Mouse (Mus musculus) C2C12 (cell line): ENCODE measurements around the gene Wapl. TPM values are rescaled to one million over a fixed set of nuclear protein-coding genes. Genes with fewer than 3 reads are reported as not detected.

Experiments
- H3K27me3 ChIP-seq: one replicate; pipeline ENCODE4 v1.6.1; 2011; ENCODE audit not compliant: control insufficient read depth, insufficient read depth, insufficient read length
- H3K36me3 ChIP-seq: one replicate; pipeline ENCODE4 v1.6.1; 2011; ENCODE audit not compliant: control insufficient read depth, insufficient read depth
- H3K4me3 ChIP-seq: one replicate; pipeline ENCODE4 v1.5.1; 2011; ENCODE audit warnings: mild to moderate bottlenecking, control low read depth; ENCODE audit not compliant: poor library complexity, insufficient read depth, severe bottlenecking
- H3K79me2 ChIP-seq: one replicate; pipeline ENCODE4 v1.6.1; 2011; ENCODE audit not compliant: control insufficient read depth, insufficient read depth
- H3K79me3 ChIP-seq: one replicate; pipeline ENCODE4 v1.6.1; 2011; ENCODE audit warnings: low read depth, control low read depth
- H3ac ChIP-seq: one replicate; pipeline ENCODE3; 2011; ENCODE audit warnings: low read depth; ENCODE audit not compliant: control insufficient read depth, insufficient read length
- CEBPB ChIP-seq: IDR thresholded peaks from one replicate; pipeline ENCODE4 v1.6.1; 2011; ENCODE audit warnings: low read depth, mild to moderate bottlenecking, control low read depth, moderate library complexity
- CTCF ChIP-seq: IDR thresholded peaks from one replicate; pipeline ENCODE4 v1.5.1; 2011; ENCODE audit not compliant: control insufficient read depth, insufficient read depth, insufficient read length
- FOSL1 ChIP-seq: IDR thresholded peaks from one replicate; pipeline ENCODE4 v1.8.0; 2011; ENCODE audit warnings: mild to moderate bottlenecking, low read length; ENCODE audit not compliant: poor library complexity, insufficient read depth, severe bottlenecking
- MAX ChIP-seq: IDR thresholded peaks from one replicate; pipeline ENCODE4 v1.6.1; 2011; ENCODE audit warnings: mild to moderate bottlenecking, control low read depth
- MYOD1 ChIP-seq: IDR thresholded peaks from one replicate; pipeline ENCODE4 v1.6.1; 2011; ENCODE audit warnings: low read depth; ENCODE audit not compliant: control insufficient read depth, insufficient read length
- MYOG ChIP-seq: IDR thresholded peaks from one replicate; pipeline ENCODE4 v1.6.1; 2011; ENCODE audit not compliant: control insufficient read depth, insufficient read length; ENCODE audit errors: extremely low read depth
- USF1 ChIP-seq: IDR thresholded peaks from one replicate; pipeline ENCODE4 v1.6.1; 2011; ENCODE audit warnings: low read depth, mild to moderate bottlenecking, control low read depth, moderate library complexity
- polyA plus RNA-seq: library from polyadenylated mRNA; unstranded; fragments of >200 nt; fragmentation: generic; extraction: Trizol; gene quantifications from one replicate; pipeline ENCODE4 v1.2.1, GENCODE M21; 2012; ENCODE audit warnings: missing spikeins

The Wapl gene
- polyA plus RNA-seq, 1 experiment: 9.7 TPM

- Histone ChIP-seq H3K36me3 (no peaks in the 10 kb centered on the region), H3ac (no peak overlapping the region), H3K4me3 (no peak overlapping the region), H3K79me2 (no peaks in the 10 kb centered on the region), H3K79me3 (no peaks in the 10 kb centered on the region), H3K27me3 (no peaks in the 10 kb centered on the region)
- TF ChIP-seq MYOG (no peak), CTCF (no peak), MAX (no peak), MYOD1 (peak; percentile 38), CEBPB (no peak), FOSL1 (no peak), USF1 (no peak)
Observed at GRCm38 (mm10) chr14:34763771-34764539, 90.2 kb downstream of the Wapl start.

- no peaks in the 10 kb centered on the region for H3K27me3 ChIP-seq
- H3K79me3 ChIP-seq: no peaks in the 10 kb centered on the region
- TF ChIP-seq MYOG (no peak), USF1 (no peak), FOSL1 (no peak), MYOD1 (no peak), MAX (no peak), CEBPB (no peak), CTCF (no peak)
- H3K79me2 ChIP-seq: no peaks in the 10 kb centered on the region
- no peaks in the 10 kb centered on the region for H3K36me3 ChIP-seq
- H3ac ChIP-seq: no peak overlapping the region
- no peak overlapping the region for H3K4me3 ChIP-seq
Observed at GRCm38 (mm10) chr14:34764908-34765307, 91.2 kb downstream of the Wapl start.

DNA sequence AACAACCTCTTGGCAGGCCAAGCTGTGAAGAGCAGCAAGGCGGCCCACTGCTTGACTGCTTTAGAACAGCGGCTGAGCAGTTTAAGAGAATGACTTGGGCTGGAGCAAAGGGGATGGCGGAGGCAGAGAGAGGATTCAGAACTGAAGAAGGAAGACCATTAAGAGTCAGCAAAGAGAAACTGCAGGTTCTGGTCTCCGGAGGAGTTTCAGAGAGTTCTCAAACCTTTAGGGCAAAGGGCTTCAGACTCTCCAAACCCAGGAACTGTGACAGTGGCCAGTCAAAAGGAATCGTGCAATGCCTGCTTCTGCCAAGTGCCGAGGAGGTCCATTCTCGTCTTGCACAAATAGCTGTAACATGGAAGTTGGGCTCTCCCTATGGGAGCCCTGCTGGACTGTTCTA, 91.7 kb downstream of the Wapl start:
- no peaks in the 10 kb centered on the region for H3K36me3 ChIP-seq
- TF ChIP-seq MAX: no peak
- TF ChIP-seq MYOD1: no peak
- TF ChIP-seq CTCF: no peak
- no peak for TF ChIP-seq FOSL1
- TF ChIP-seq USF1: no peak
- TF ChIP-seq CEBPB: no peak
- TF ChIP-seq MYOG: no peak
- H3K27me3 ChIP-seq: no peaks in the 10 kb centered on the region
- no peaks in the 10 kb centered on the region for H3K79me3 ChIP-seq
- H3ac ChIP-seq: no peak overlapping the region
- no peaks in the 10 kb centered on the region for H3K79me2 ChIP-seq
- H3K4me3 ChIP-seq: no peak overlapping the region

GRCm38 (mm10) chr14:34766181-34766580, 92.5 kb downstream of the Wapl start:
- Histone ChIP-seq H3K79me3 (no peaks in the 10 kb centered on the region), H3K79me2 (no peaks in the 10 kb centered on the region), H3ac (no peak overlapping the region), H3K27me3 (no peaks in the 10 kb centered on the region), H3K36me3 (no peaks in the 10 kb centered on the region), H3K4me3 (no peak overlapping the region)
- TF ChIP-seq CTCF (no peak), MAX (no peak), CEBPB (no peak), FOSL1 (no peak), USF1 (no peak), MYOD1 (no peak), MYOG (no peak)

GRCm38 (mm10) chr14:34768373-34768772, 94.6 kb downstream of the Wapl start:
- H3ac ChIP-seq: no peak overlapping the region
- H3K79me3 ChIP-seq: no peaks in the 10 kb centered on the region
- no peak for TF ChIP-seq USF1
- TF ChIP-seq MYOG: no peak
- no peak for TF ChIP-seq CTCF
- no peak for TF ChIP-seq MYOD1
- TF ChIP-seq FOSL1: no peak
- no peak for TF ChIP-seq MAX
- TF ChIP-seq CEBPB: no peak
- no peaks in the 10 kb centered on the region for H3K27me3 ChIP-seq
- no peaks in the 10 kb centered on the region for H3K36me3 ChIP-seq
- no peaks in the 10 kb centered on the region for H3K79me2 ChIP-seq
- H3K4me3 ChIP-seq: no peak overlapping the region

DNA sequence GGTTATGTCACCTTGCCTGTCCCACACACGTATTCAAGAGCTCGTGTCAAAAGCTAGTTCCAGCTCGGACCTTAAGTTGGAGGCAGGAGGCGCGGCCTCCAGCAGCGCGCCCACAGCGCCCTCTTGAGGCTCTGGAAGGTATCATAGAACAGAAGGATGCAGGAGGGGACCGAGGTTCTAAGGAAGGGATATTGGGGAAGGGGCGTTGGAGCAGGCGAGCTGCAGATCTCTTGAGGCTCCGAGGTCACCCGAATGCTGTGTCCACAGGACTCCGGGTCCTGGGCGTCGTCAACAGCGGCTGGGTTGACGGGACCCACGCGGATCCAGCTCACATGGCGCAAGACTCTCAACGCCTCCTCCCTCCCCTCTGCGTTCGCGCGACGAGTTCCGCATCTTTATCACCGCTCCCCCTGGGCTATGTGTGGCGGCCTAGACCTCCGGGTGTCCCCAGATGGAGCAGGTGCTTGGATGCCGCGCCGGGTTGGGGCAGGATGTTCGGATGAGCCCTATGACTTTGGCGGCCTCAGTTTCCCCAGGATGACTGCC, 95.4 kb downstream of the Wapl start:
- no peaks in the 10 kb centered on the region for H3K36me3 ChIP-seq
- peak; percentile 15 for TF ChIP-seq MAX
- TF ChIP-seq MYOD1: no peak
- TF ChIP-seq CTCF: peak; percentile 68
- H3ac ChIP-seq: peak overlapping the region; percentile 67
- no peaks in the 10 kb centered on the region for H3K79me2 ChIP-seq
- H3K79me3 ChIP-seq: no peaks in the 10 kb centered on the region
- no peaks in the 10 kb centered on the region for H3K27me3 ChIP-seq
- no peak overlapping the region for H3K4me3 ChIP-seq
